Mouse (Mus musculus): ENCODE measurements around the gene Plcl1.

Gene Plcl1

DNA sequence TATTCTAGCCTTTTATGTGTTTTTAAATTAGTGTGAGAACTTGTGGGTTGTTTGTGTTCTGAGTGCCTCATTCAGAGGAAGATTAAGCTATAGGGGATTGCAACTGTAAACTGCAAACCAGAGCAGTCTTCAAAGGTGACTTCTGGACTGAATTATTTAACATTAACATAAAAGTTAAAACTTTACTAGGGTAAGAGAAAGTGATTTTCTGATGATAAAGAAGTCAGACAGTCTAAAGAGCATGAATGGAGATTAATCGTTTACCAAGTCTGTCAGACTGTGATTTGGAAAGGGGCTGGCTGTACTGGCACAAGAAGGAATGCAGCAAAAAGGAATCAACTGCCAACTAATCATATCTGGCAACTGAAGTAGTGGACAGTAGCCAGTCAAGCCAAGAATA is 301.2 kb downstream of the Plcl1 start:
- DNase-seq: no peak

DNA sequence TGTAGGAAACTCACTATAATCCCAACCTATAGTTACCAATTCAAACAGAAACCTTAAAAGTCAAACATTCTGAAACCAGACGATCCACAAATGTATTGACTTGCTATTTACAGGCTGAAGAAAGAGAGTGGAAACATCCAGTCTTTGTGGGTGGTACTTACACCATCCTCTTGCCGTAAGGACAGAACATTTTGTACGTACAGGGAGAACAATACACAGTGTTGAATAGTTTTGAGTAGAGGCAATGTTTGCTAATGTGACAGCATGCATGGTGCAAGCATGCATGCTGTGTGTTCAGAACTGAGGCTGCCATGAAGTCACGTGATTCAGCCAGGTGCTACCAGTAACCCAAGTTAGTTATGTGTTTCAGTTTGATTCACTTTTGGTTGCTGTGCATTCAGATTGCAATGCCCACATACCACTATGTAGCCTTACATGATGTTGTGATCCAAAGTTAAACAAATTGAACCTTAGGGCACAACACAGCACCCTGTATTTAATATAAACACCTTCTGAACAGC is 311.6 kb downstream of the Plcl1 start:
- DNase-seq: no peak

DNA sequence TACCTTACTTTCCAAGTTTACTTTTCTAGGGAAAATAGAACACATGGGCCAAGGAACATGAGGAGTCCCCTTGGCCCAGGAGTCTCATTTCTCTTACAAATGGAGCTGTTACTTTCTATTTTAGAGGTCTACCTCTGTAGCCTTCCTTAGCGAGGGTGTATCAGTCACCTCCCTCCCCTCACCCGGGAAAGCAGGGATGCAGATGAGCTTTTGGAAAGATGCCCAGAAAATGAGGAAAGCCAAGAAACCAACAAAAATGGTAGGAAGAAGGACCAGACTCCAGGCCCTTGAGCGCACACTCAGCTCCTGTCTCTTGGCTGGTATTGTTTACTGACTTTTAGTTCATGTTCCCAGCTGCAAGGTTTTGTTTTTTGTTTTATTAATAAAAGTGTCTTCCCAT is 319.7 kb downstream of the Plcl1 start:
- no peak for DNase-seq

DNA sequence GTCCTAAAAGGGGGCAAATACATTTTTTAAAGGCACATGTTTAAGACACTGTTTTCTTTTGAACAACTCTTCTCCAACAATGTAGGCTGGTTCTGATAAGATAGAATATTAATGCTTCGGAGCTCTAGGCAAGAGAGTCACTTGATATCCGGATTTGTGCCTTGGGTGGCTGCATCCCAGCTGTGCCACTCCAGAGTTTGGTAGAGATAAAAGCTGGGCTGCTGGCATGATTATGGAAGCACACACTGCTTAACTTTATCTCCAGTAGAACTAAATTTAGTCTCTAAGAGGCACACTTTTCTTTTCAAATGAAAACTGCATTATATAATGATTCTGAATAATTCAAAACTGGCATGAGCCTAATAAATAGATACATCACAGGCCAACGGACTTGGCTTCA is 323.6 kb downstream of the Plcl1 start:
- DNase-seq: no peak

DNA sequence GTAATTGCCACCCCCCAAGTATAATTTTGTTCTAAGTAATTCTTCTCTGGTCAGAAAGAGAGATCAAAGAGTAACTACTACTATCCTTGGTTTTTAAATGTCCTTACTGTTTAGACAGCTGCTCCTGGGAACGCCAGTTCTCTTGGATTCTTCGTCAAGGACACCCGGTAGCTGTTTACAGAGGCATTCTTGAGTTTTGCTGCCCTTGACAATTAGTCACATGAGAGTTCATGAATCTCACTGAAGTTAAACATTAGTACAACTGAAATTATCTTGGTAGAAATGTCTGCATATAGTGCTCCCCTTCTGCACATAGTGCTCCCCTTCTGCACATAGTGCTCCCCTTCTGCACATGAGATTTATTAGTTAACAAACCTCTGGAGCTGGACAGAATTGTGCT is 327.2 kb downstream of the Plcl1 start:
- DNase-seq: no peak

DNA sequence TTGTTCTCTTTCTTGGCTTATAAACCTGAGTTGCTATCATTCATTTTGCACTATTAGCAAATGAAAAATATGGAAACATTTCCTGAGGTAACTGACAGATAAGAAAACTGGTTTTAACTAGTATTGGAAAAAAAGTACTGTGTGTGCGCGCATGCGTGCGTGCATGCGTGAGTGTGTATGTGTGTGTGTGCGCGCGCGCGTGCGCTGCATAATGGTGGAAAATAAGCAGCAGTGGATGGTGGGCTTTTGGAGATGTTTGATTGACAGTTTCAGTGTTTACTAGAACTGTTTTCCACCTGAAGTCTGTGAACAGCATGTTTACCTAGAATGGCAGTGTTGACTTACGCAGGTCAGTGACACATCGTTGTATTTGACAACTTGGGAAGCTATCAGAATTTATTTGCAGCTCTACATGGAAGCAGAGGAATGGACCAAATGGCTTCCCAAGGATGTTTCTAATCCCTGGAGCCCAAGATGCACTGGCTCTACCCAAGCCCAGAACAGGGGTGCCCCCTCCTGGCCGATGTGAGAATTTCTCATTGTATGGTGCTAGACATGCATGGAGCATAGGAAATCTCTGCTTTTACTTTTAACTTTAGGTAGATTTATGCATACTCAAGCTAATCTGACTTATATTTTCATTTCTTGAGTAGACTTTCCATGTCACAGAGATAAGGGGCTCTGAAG is 330.5 kb downstream of the Plcl1 start:
- DNase-seq: peak; percentile 38 to 57

DNA sequence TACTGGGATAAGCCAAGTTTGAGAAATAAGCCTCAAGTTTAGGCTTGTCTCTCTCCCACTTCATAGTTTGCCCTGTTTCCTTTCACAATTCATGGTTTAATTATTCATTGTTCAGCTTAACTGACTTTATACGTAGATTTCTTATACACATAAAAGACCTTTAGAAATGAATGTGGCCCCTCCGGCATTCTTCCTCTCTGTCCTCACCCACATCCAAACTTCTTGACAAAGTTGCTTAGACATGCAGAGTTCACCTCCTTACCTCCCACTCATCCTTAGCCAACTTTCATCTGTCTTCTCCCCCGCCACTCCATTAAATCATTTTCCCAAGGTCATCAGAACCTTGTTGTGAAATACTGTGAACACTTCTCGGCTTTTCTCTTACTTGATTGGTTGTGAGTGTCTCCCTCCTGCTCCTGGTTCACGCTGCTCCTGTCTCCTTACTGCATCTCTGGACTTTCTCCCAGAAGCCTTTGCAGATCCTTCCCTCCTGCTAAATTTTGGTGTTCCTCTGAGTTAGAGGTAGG is 331.1 kb downstream of the Plcl1 start:
- no peak for DNase-seq

DNA sequence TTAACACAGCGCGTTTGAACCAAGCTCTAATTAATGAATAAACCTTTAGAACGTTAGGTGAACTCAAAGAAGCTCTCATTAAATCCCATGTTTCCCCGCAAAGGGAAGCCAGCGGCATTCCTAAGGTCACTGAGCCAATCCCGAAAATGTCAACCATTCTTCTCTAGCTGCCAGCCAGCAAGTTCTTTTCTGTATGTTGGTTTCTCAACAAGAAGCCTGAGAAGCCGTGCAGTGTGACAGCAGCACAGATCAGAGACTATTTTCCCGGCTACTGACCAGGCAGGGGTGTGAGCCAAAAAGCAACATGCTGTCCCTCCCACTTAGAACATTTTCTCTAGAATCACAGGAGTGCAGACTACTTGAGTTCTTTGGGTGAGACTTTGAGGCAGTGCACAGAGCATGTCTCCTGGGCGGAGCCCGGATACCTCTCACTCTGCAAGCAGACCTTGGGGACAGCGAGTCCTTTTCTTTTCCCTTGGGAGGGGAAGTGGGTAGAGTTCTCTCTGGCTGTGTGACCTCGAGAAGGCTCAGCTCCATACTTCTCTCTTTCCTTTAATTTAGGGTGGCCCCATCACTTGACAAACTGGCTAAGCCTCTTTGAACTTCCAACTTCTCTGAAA is 333.1 kb downstream of the Plcl1 start:
- peak; percentile 28 to 55 for DNase-seq

DNA sequence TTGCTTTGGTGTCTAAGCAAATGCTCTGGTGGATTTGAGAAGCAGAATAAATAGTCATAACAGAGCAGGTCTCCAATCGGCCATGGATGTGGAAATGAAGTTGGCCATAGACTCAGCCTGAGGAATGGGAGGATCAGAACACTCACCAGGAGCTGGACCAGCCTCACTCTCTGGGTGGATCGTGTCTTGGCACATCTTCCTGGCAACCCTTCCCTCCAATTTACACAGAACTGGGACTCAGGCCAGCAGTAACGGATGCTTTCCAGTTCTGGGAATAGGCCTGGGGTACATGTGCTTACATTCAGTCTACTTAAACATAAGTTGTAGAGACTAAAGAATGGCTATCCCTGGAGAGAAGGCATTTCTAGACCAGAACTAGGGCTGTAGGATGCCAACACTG is 336.2 kb downstream of the Plcl1 start:
- DNase-seq: no peak

DNA sequence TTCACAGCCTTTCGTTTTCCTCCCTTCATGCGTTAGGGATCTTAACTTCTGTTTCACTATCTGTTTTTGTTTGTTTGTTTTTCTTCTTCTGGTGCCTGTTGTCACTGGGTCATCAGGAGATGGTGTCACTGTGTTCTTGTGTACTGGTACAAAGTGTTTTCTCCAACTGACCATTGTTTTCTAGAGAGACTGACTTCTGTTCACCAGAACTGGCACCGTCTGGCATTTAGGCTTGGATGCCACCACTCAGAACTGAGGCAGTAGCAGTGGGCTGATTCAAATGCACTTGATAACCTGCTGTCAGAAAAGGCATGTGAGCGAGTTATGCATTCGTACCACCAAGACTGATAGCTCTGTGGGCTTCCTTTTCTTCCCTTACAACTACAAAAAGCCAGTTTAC is 342.8 kb downstream of the Plcl1 start:
- no peak for DNase-seq

DNA sequence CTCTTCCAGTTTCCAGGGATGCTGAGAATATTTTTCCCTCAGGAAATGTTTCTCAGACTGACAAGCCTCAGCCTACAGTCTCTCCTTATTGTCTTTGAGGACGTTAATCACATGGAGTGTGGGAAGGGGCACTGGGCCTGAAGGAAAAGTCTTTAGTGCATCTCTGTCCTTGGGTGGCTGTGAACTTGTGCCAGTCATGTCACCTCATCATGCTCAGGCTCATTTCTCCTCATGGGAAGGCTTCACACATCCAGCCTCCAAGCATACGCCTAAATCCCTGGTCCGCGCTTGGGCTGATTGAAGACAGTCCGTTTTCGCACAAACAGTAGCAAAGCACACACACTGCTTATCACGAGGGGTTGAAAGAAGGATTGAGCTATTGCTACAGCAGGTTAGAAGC is 344.0 kb downstream of the Plcl1 start:
- no peak for DNase-seq

DNA sequence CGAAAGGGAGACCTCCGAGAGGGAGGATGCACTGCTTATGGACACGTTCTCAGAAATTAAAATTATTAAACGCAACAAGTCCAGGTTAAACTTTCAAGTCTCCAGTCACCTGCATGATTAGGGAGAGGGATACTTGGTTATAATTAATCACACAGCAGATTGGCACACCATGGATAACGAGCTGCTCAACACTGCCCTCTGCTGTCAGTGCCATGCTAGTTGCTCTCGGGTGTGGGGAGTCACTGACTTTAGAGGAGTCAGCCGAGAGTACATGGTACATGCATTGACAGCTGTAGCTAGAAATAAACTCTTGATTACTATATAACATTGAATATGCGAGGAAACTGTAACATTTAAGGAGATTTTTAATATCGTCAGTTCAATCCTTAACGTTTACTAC is 350.0 kb downstream of the Plcl1 start:
- DNase-seq: peak; percentile 14 to 61

DNA sequence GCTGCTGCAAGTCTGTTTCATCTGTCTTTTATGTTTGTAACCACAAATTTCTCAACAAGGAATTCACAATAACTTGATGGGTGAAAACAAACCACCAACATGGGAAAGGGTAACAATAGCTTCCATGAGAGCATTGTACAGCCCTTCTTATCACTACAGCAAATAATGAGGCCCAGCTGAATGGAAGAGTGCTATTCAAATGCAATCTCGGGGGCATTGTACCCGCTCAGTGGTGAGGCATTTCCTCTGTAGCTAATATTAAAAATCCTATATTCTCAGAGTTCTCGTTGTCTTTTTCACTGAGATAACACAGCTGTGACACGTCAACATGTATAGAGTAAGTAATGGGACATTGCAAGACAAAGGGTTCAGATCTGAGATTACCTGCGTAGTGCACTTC is 356.6 kb downstream of the Plcl1 start:
- DNase-seq: no peak

DNA sequence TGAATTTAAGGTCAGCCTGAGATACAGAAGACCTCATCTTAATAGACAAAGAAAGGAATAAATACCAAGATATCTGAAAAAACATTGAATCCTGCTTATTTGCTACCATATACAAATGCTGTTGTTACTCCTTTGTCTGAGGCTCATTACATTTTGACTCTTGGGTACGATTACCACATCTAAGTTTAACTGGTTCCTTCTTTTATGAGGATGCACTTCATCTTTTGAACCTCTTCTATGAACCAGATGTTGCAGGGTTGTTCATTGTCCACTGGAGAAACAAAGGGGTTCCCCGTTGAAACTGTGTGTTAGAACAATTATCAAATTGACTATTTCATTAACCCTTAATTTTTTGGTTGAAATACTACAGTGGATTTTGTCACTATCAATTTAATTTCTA is 357.4 kb downstream of the Plcl1 start:
- no peak for DNase-seq

DNA sequence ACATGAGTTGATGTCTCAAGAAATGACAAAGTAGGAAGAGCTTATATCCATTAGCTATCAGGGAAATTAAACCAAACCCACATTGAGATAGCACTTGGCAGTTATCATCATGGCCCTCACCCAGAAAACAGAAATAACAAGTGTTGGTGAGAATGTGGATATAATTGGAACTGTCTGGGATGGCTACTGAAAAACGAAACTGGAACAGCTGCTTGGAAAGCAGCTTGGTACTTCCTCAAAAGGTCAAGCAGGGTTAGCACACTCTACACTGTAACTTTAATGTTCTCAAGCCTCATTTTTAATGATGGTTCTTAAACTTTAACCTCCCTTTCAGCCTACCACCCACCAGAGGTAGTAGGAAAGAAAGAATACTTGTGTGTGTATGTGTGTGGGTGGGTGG is 361.0 kb downstream of the Plcl1 start:
- DNase-seq: no peak

DNA sequence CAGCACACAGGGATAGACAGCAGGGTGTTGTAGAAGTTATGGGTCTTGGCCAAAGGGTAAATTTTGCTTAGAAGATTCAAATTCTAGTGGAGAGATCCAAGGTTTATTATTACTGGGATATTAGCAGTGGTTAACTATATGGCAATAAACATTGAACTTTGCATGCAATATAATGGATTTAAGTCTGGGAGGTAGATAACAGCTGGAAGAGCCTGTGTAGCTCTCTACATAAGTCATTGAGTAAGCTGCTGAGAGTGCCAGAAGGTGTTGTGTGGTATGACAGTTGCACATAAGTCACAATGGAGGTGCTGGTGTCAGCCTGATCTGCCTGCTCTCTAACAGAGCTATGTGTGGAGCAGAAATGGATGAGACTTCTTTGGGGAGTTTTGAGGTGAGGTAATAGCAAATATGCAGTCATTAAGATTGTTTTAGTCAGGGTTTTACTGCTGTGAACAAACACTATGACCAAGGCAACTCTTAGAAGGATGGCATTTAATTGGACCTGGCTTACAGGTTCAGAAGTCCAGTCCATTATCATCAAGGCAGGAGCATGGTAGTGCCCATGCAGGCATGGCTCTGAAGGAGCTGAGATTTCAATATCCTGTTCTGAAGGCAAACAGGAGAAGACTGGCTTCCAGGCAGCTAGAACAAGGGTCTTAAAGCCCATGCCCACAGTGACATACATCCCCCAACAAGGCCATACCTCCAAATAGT is 364.5 kb downstream of the Plcl1 start:
- no peak for DNase-seq

DNA sequence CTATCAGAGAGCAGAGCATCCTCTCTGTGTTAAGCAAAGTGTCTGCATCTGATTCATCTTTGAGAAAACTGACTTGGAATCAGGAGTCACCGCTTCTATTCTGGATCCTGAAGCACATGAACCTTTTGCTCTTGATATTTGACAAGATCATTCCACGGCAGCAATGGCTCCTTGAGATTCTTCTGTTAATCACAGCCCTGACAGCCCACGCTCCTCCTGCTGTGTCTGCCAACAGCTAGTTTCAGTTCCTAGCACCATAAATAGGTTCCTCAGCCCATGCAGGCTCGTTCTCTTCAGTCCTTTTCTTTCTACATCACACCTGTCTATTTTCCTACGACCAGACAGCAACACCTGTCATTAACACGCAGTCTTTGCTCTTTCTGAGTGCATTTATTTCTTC is 387.1 kb downstream of the Plcl1 start:
- DNase-seq: no peak
